Mouse (Mus musculus) frontal cortex, adult (tissue): ENCODE results near the gene Ssr4.
"Not testable (repeated sequence)": the region's sequence is repeated elsewhere in the genome, so short reads cannot be mapped to it uniquely, and the experiment has no call there.

ENCODE experiments used
- ATAC-seq: cut with Nextera tagmentation; 2 replicates; pipeline ENCODE4 v1.9.2; 2017; ENCODE audit warnings: mild to moderate bottlenecking, moderate library complexity, mixed read lengths; ENCODE audit not compliant: low TSS enrichment

Ssr4 gene

GRCm38 (mm10) chrX:73786364-73787224, at the start of gene Ssr4, which contains the start of gene Idh3g:
TSS of gene Ssr4 (plus strand) at chrX:73787028.
TSS of gene Idh3g (minus strand) at chrX:73786897.
- peak; percentile 91 for ATAC-seq

GRCm38 (mm10) chrX:73738155-73738554, 48.7 kb upstream of the Ssr4 start:
- no peak for ATAC-seq

GRCm38 (mm10) chrX:73739151-73739550, 47.7 kb upstream of the Ssr4 start:
- no peak for ATAC-seq

- ATAC-seq: not testable (repeated sequence)
Observed at GRCm38 (mm10) chrX:73739841-73740240, 47.0 kb upstream of the Ssr4 start.

- ATAC-seq: no peak
Observed at GRCm38 (mm10) chrX:73744774-73745481, 41.9 kb upstream of the Ssr4 start.

GRCm38 (mm10) chrX:73748977-73749376, 37.9 kb upstream of the Ssr4 start:
- ATAC-seq: no peak

- ATAC-seq: peak; percentile 59; the same call in 1 of the 2 replicates
Observed at GRCm38 (mm10) chrX:73756334-73757140, 30.3 kb upstream of the Ssr4 start, which contains the start of gene Plxnb3. TSS of gene Plxnb3 (plus strand) at chrX:73757090.

- ATAC-seq: peak; percentile 38; the same call in 1 of the 2 replicates
Observed at GRCm38 (mm10) chrX:73758611-73759290, 28.1 kb upstream of the Ssr4 start.

- no peak for ATAC-seq
Observed at GRCm38 (mm10) chrX:73765311-73765710, 21.5 kb upstream of the Ssr4 start.

GRCm38 (mm10) chrX:73767267-73767666, 19.6 kb upstream of the Ssr4 start:
- ATAC-seq: no peak

- ATAC-seq: peak; percentile 82
Observed at GRCm38 (mm10) chrX:73774168-73774760, 12.6 kb upstream of the Ssr4 start, which contains the start of gene Srpk3. TSS of gene Srpk3 (plus strand) at chrX:73774405.

GRCm38 (mm10) chrX:73774802-73775483, 11.9 kb upstream of the Ssr4 start:
- ATAC-seq: no peak

GRCm38 (mm10) chrX:73782227-73782626, 4.6 kb upstream of the Ssr4 start:
- ATAC-seq: no peak

- no peak for ATAC-seq
Observed at GRCm38 (mm10) chrX:73785666-73786065, 1.2 kb upstream of the Ssr4 start.

GRCm38 (mm10) chrX:73787225-73787558, 364 bp downstream of the Ssr4 start:
- ATAC-seq: no peak; the same call in 1 of the 2 replicates

GRCm38 (mm10) chrX:73788501-73788900, 1.7 kb downstream of the Ssr4 start:
- ATAC-seq: no peak

- ATAC-seq: no peak
Observed at GRCm38 (mm10) chrX:73793039-73793438, 6.2 kb downstream of the Ssr4 start.

GRCm38 (mm10) chrX:73793505-73793904, 6.7 kb downstream of the Ssr4 start:
- ATAC-seq: no peak

GRCm38 (mm10) chrX:73797511-73797910, 10.7 kb downstream of the Ssr4 start:
- ATAC-seq: no peak

GRCm38 (mm10) chrX:73798502-73798901, 11.7 kb downstream of the Ssr4 start:
- ATAC-seq: peak; percentile 58
